Mouse (Mus musculus): ENCODE results near the gene Scly.

- TF ChIP-seq CTCF (IDR thresholded peaks at IDR 0.05; ENCODE audit: control insufficient read depth, insufficient read depth, insufficient read length) (no peak), MAX (IDR thresholded peaks at IDR 0.05) (no peak), MYOD1 (IDR thresholded peaks at IDR 0.05; ENCODE audit: control insufficient read depth, insufficient read length, low read depth) (no peak)
Measured at GRCm38 (mm10) chr1:91365816-91366214, 67.7 kb downstream of the Scly start.
